Mouse (Mus musculus): Measurements from ENCODE around the gene Fam229a.

GRCm38 (mm10) chr4:129496631-129497030, 5.6 kb downstream of the Fam229a start:
- TF ChIP-seq CTCF (IDR thresholded peaks at IDR 0.05; ENCODE audit: extremely low read depth, insufficient read depth, low read length) = no peak
- no peak for TF ChIP-seq POLR2A (IDR thresholded peaks at IDR 0.05; ENCODE audit: extremely low read depth, insufficient read depth, low read length)

Measured in cortical plate, adult 2 months (tissue).